Mouse (Mus musculus) left cerebral cortex, adult 18-20 months (tissue): ENCODE data around the gene Fstl5. TPM values are rescaled to one million over a fixed set of nuclear protein-coding genes. Genes with fewer than 3 reads are reported as not detected.
"Not testable (repeated sequence)": the region's sequence is repeated elsewhere in the genome, so short reads cannot be mapped to it uniquely, and the experiment has no call there.

ENCODE experiments used
- DNase-seq, 2 experiments: peaks; one replicate each; pipeline ENCODE4 v3.0.0; 2021 to 2022; ENCODE audit warnings: low spot score in 2 of 2, mixed read lengths in 1 of 2
- total RNA-seq, 2 experiments: library from RNA; stranded (reverse); gene quantifications; 2 replicates each; pipeline ENCODE4 v1.2.3; 2021

The Fstl5 gene
- total RNA-seq, 2 experiments from 2014 or later: 17.8 to 19.0 TPM

DNA sequence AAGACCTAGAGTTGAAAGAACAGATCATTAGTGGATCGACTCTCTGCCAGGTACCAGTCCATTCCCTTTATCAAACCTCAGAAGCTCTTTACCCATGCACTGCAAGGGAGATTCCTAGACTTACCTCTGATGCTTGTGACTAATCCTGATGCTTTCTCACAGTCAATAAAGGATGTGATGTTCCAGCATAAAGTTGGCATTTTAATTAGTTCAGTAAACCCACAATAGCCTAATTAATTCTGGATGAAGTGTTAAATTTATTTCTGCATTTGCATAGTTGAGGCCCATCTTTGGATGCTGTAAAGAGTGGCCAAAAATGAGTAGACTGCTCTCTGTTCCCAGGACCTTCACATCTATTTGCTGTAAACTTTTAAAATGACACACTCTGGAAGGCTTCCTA is 394.1 kb downstream of the Fstl5 start:
- no peak for DNase-seq

GRCm38 (mm10) chr3:76507891-76508290 is 433.8 kb downstream of the Fstl5 start:
- not testable (repeated sequence) for DNase-seq

DNA sequence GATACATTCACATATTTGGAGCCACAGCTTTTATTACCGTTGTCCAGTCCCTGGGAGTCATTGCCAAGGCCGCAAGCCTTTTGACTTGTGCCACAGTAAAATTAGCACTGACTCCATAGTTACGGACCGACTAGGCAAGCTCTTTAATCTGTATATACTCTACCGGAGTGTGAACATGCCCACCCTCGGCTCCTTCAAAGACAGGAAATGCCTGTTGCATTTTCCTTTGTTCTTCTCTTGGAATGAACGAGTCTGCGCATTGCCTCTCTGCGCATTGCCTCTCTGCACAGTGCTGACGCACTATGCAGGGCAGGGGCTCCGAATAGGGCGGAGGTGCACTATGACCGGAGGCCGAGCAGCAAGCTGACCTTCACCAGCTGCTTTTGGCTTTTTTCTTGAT is 434.7 kb downstream of the Fstl5 start:
- no peak for DNase-seq

- no peak for DNase-seq
Measured at GRCm38 (mm10) chr3:76567346-76567745, 493.3 kb downstream of the Fstl5 start.

DNA sequence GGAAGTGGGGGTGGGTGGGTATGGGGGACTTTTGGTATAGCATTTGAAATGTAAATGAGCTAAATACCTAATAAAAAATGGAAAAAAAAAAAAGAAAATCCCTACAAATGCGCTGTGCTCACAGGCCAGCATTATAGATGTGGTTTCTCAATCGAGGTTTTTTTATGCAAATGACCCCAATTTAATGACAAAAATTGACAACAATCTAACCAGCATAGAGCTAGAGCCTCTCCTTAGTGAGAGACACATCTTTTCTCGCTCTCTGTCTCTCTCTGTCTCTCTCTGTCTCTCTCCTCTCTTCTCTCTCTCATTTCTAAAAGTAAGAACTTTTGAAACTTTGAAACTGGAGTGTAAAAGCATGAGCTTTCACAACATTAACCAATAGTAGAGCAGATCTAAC is 498.4 kb downstream of the Fstl5 start:
- no peak for DNase-seq

DNA sequence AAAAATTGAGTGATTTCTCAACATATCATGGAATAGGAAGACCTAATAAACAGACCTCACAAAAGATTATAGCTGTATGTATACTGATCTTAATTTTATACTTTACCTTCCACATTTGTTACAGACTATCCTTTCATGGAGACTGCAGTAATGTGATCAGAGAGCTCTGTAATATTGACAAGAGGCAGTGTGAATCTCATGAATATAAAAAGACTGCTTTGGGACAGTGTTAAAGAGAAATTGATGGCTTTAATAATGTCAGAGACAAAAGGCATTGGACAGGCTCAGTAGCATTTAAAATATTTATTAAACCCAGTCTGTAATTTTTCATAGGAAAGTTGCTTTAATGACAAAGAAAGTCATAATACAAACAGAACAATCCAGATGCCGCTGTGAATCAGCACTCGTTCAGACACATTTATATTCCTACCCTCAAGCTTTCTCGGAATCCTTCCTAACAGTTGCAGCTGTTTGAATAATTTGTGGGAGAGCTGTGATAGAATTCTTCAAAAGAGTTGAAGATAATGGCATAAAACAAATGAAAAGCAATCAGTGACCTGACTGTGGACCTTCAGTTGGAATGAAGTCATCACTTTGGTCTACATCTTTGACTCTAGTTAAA is 499.0 kb downstream of the Fstl5 start:
- no peak for DNase-seq

DNA sequence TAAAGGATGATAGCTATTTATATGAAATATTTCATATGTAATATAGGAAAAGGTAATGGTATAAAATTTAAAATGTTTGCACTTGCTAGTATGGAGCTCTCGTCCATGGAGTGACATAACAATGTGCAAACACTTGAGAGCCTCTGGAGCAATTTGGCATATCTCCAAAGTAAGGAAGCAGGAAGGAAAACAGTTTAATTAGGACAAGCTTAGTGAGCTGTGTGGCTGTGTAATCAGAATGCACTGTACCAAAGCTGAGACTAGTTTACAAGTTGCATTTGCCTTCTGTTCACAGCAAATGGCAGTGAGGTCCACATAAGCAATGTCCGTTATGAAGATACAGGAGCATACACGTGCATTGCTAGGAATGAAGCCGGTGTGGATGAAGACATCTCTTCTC is 519.1 kb downstream of the Fstl5 start:
- DNase-seq: no peak

GRCm38 (mm10) chr3:76620044-76620443 is 546.0 kb downstream of the Fstl5 start:
- DNase-seq: no peak

DNA sequence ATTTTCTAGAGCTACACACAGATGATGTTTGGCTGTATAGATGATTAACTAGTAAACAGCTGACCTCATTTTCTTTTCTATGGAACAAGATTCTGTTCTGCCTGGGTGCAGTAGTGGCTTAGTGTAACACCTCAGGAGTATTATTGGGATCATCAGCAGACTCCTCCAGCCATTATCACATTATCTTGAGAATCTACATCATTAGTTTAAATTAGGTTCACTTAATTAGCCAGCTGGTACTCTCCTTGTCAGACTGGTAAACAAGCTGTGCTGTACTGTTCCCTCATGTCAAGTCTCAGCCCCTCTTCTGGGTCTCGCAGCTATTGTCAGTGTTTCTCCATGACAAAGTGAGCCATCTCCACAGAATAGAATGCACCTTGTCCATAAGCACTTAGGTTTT is 580.2 kb downstream of the Fstl5 start:
- no peak for DNase-seq

GRCm38 (mm10) chr3:76670859-76671258 is 596.8 kb downstream of the Fstl5 start:
- no peak for DNase-seq

- no peak for DNase-seq
Measured at GRCm38 (mm10) chr3:76676006-76676405, 601.9 kb downstream of the Fstl5 start.

DNA sequence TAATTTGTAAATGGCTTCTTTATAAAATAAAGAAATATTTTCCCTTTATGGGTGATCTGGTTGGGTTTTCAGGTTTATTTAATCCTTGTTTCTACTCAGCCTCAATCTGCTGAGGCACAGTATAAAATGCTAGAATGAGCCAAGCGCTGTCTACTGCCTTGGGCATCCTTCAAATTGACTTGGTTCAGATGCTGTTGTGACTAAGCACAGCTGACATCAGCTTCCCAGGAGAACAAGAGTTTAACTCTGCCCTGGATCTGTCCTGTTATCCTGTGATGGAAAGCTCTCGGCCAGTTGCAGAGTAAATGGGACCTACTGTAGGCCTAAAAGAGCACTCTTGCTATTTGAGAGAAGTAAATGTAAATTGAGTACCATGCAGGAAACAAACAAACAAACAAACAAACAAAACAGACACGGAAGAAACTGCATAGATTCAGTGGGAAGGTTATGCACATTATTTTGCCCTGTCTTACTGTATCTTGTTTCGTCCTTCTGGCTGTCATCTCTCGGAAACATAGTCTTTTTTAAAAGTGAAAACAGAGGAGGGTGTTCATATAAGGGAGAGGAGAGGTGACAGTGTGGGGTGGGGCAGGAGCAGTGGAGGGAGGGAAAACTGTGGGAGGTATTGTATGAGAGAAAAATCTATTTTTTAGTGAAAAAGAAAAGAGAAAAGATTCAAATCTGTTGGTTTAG is 605.9 kb downstream of the Fstl5 start:
- DNase-seq: peak in 1 of 2 experiments; percentile 6

- DNase-seq: no peak
Measured at GRCm38 (mm10) chr3:76680546-76680883, 606.4 kb downstream of the Fstl5 start.

DNA sequence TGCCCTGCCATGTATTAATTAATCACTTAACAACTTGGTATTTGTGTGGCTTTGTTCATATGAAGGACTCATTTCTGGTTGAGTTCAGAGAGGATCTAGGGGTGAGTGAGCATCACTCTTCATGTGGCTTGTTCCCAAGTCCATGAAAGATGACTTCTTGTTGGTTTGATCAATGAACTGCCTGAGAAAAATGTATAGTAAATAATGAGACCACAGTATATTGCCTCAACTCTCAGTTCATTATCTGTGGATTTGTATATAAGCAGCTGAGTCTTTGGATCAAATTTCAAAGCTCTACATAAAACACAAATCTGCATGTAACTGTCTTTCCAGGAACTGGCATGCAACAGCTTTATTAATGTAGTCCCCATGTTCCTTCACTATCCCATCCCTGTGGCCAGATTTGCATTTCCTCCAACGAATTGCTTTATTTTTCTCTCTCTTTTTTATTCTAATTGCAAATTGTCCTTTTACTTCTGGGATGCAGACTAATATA is 623.1 kb downstream of the Fstl5 start:
- no peak for DNase-seq

GRCm38 (mm10) chr3:76739221-76739620 is 665.2 kb downstream of the Fstl5 start:
- DNase-seq: no peak

Other genes starting within 250 kb of the Fstl5 start
- gene Golim4, start 117.3 kb upstream of the Fstl5 start, total RNA-seq: 10 to 100 TPM; 19.6 to 26.7 TPM